In genomic region chr3:132871318-132871904, GRCm38 (mm10) we compare ENCODE assay signal across 8 mouse cellular contexts.
DNase-seq lines count a peak whose midpoint lies in the region; ATAC-seq and TF ChIP-seq lines count a peak whose summit lies in the region.

No protein-coding gene starts in this region.

- intact Hi-C loops in gastrocnemius, adult 2 months (cut with DNase I): no loop called here
- intact Hi-C loops in heart, postnatal 14 days (cut with DNase I): no loop called here

- H3K4me1 ChIP-seq in liver, postnatal 0 days (ENCODE audit: insufficient read depth): no peaks in the 10 kb centered on the region
- peaks cover 4% of the 10 kb centered on the region for H3K4me1 ChIP-seq in midbrain, embryonic 14.5 days (ENCODE audit: control insufficient read depth, insufficient read depth, low read length)

- DNase-seq in gastrocnemius, adult 2 months: peak; percentile 52
- no peak for DNase-seq in gastrocnemius, adult 8-10 months (ENCODE audit: low spot score in 2 of 2)
- DNase-seq in brain, adult 2 months (ENCODE audit: low read depth, low spot score): peak; percentile 47
- DNase-seq in heart, postnatal 14 days: peak; percentile 59
- peak; percentile 74 for DNase-seq in liver, postnatal 0 days
- DNase-seq in layer of hippocampus, adult 2 months (ENCODE audit: low spot score in 2 of 2): no peak
- no peak for DNase-seq in thymus, postnatal 4 days
- DNase-seq in midbrain, embryonic 14.5 days: no peak

- no peaks in the 10 kb centered on the region for H3K36me3 ChIP-seq in liver, postnatal 0 days (replicated peaks; ENCODE audit: insufficient read depth, low read length)
- H3K36me3 ChIP-seq in midbrain, embryonic 14.5 days (ENCODE audit: control insufficient read depth, insufficient read depth, low read length): no peaks in the 10 kb centered on the region

- WGBS in liver, postnatal 0 days (ENCODE audit: insufficient replicate concordance): 45% methylated on average over 9 of the region's 9 CpGs
- 92% methylated on average over 9 of the region's 9 CpGs for WGBS in midbrain, embryonic 14.5 days

- H3K4me3 ChIP-seq in gastrocnemius, adult 2 months: no peak overlapping the region
- no peak overlapping the region for H3K4me3 ChIP-seq in liver, postnatal 0 days (ENCODE audit: low read depth, low read length)
- H3K4me3 ChIP-seq in layer of hippocampus, adult 2 months: no peak overlapping the region
- no peak overlapping the region for H3K4me3 ChIP-seq in midbrain, embryonic 14.5 days (replicated peaks; ENCODE audit: low read depth, low read length)

- H3K9ac ChIP-seq in liver, postnatal 0 days (replicated peaks): no peak overlapping the region
- no peak overlapping the region for H3K9ac ChIP-seq in midbrain, embryonic 14.5 days (replicated peaks; ENCODE audit: low read length)

- no peaks in the 10 kb centered on the region for H3K27me3 ChIP-seq in liver, postnatal 0 days (ENCODE audit: insufficient read depth, low read length)
- H3K27me3 ChIP-seq in midbrain, embryonic 14.5 days (ENCODE audit: control insufficient read depth, insufficient read depth, low read length): no peaks in the 10 kb centered on the region

- TF ChIP-seq CTCF in gastrocnemius, adult 2 months (IDR thresholded peaks at IDR 0.05): no peak
- no peak for TF ChIP-seq CTCF in liver, postnatal 0 days (IDR thresholded peaks at IDR 0.05; ENCODE audit: low read depth)
- TF ChIP-seq CTCF in layer of hippocampus, adult 2 months (conservative IDR thresholded peaks at IDR 0.05): no peak

- H3K4me2 ChIP-seq in liver, postnatal 0 days (ENCODE audit: low read depth, low read length): no peak overlapping the region
- no peak overlapping the region for H3K4me2 ChIP-seq in midbrain, embryonic 14.5 days (ENCODE audit: low read length)

- H3K27ac ChIP-seq in gastrocnemius, adult 2 months: peak overlapping the region; percentile 17; the same call in 1 of the 2 replicates
- peak overlapping the region; percentile 30; the same call in 1 of the 2 replicates for H3K27ac ChIP-seq in liver, postnatal 0 days (ENCODE audit: low read depth)
- no peak overlapping the region for H3K27ac ChIP-seq in layer of hippocampus, adult 2 months
- no peak overlapping the region for H3K27ac ChIP-seq in midbrain, embryonic 14.5 days (replicated peaks; ENCODE audit: low read depth, low read length)

- TF ChIP-seq EP300 in liver, postnatal 0 days (IDR thresholded peaks at IDR 0.05; ENCODE audit: low read depth): peak; percentile 48; the same call in 1 of the 2 replicates

- no peaks in the 10 kb centered on the region for H3K9me3 ChIP-seq in liver, postnatal 0 days (ENCODE audit: low read length)
- no peaks in the 10 kb centered on the region for H3K9me3 ChIP-seq in midbrain, embryonic 14.5 days (ENCODE audit: control insufficient read depth, low read length)

- peak; percentile 95 for ATAC-seq in liver, postnatal 0 days
- ATAC-seq in midbrain, embryonic 14.5 days (ENCODE audit: low FRiP score, low TSS enrichment): no peak

Comparison
In these comparisons a context has a peak if more than half of its experiments do, and no peak if none do; other contexts are left out.
1. DNase-seq: peak in gastrocnemius, adult 2 months (single experiment), brain, adult 2 months (single experiment), heart, postnatal 14 days (2 of 2) and liver, postnatal 0 days (single experiment); none in gastrocnemius, adult 8-10 months (0 of 2), layer of hippocampus, adult 2 months (0 of 2), thymus, postnatal 4 days (single experiment) and midbrain, embryonic 14.5 days (single experiment).
2. H3K27ac ChIP-seq: peak in gastrocnemius, adult 2 months (single experiment) and liver, postnatal 0 days (single experiment); none in layer of hippocampus, adult 2 months (single experiment) and midbrain, embryonic 14.5 days (single experiment).